Mouse (Mus musculus) macrophage (primary cell): ENCODE measurements around the gene Mlh1. TPM values are rescaled to one million over a fixed set of nuclear protein-coding genes. Genes with fewer than 3 reads are reported as not detected.

ENCODE experiments used
- H3K27ac ChIP-seq: fragments of 350-480 bp; formaldehyde crosslinking; 2 replicates; pipeline ENCODE4 v1.9.0; 2021
- H3K36me3 ChIP-seq: fragments of 350-480 bp; formaldehyde crosslinking; 2 replicates; pipeline ENCODE4 v1.9.0; 2021; ENCODE audit errors: inconsistent target
- H3K4me3 ChIP-seq: fragments of 350-480 bp; formaldehyde crosslinking; 2 replicates; pipeline ENCODE4 v1.9.0; 2021; ENCODE audit errors: inconsistent target
- H3K79me2 ChIP-seq: fragments of 350-480 bp; formaldehyde crosslinking; 2 replicates; pipeline ENCODE4 v1.9.0; 2021; ENCODE audit errors: inconsistent target
- WGBS: methylation state at CpG from one replicate; pipeline ENCODE4 v1.1.7; 2026; ENCODE audit warnings: inconsistent platforms; ENCODE audit not compliant: missing documents; 5-methylcytosine and 5-hydroxymethylcytosine counted together
- polyA plus RNA-seq: library from polyadenylated mRNA; stranded (reverse); fragments of 250-400 nt; gene quantifications from 3 replicates; pipeline ENCODE4 v1.2.4, GENCODE M21; 2018; ENCODE audit warnings: inconsistent platforms

Gene Mlh1
- polyA plus RNA-seq, 1 experiment from 2014 or later = 8.2 TPM

DNA sequence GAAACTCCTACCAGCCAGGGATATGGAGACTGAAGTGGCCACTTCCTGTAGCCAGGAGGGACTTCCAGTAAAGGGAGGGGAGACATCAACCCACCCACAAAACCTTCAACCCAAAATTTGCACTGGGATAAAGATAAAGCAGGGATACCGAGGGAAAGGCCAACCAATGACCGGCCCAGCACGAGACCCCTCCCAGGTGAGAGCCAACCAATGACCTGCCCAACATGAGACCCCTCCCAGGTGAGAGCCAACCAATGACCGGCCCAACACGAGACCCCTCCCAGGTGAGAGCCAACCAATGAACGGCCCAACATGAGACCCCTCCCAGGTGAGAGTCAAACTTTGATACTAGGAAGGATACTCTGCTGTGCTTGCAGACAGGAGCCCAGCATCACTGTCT lies 23.3 kb upstream of the Mlh1 start:
- H3K27ac ChIP-seq = no peak overlapping the region
- no peaks in the 10 kb centered on the region for H3K36me3 ChIP-seq
- no peak overlapping the region for H3K4me3 ChIP-seq
- WGBS = 97% methylated on average over 6 of the region's 6 CpGs
- no peaks in the 10 kb centered on the region for H3K79me2 ChIP-seq

GRCm38 (mm10) chr9:111293234-111293633 lies 21.6 kb upstream of the Mlh1 start:
- WGBS = 75% methylated on average over 4 of the region's 4 CpGs
- no peak overlapping the region for H3K4me3 ChIP-seq
- H3K79me2 ChIP-seq = no peaks in the 10 kb centered on the region
- no peaks in the 10 kb centered on the region for H3K36me3 ChIP-seq
- no peak overlapping the region for H3K27ac ChIP-seq

GRCm38 (mm10) chr9:111290539-111291100 lies 19.0 kb upstream of the Mlh1 start:
- Histone ChIP-seq H3K27ac (no peak overlapping the region), H3K79me2 (no peaks in the 10 kb centered on the region), H3K4me3 (no peak overlapping the region), H3K36me3 (no peaks in the 10 kb centered on the region)
- 83% methylated on average over 11 of the region's 11 CpGs for WGBS

GRCm38 (mm10) chr9:111289832-111290339 lies 18.3 kb upstream of the Mlh1 start:
- 21% methylated on average over 21 of the region's 21 CpGs for WGBS
- Histone ChIP-seq H3K4me3 (no peak overlapping the region; the same call in 1 of the 2 replicates), H3K79me2 (no peaks in the 10 kb centered on the region), H3K36me3 (no peaks in the 10 kb centered on the region), H3K27ac (peak overlapping the region; percentile 55)

- Histone ChIP-seq H3K79me2 (no peaks in the 10 kb centered on the region), H3K36me3 (no peaks in the 10 kb centered on the region), H3K27ac (peak overlapping the region; percentile 55), H3K4me3 (no peak overlapping the region; the same call in 1 of the 2 replicates)
- WGBS = 56% methylated on average over 9 of the region's 9 CpGs
Measured at GRCm38 (mm10) chr9:111289294-111289831, 17.8 kb upstream of the Mlh1 start.

DNA sequence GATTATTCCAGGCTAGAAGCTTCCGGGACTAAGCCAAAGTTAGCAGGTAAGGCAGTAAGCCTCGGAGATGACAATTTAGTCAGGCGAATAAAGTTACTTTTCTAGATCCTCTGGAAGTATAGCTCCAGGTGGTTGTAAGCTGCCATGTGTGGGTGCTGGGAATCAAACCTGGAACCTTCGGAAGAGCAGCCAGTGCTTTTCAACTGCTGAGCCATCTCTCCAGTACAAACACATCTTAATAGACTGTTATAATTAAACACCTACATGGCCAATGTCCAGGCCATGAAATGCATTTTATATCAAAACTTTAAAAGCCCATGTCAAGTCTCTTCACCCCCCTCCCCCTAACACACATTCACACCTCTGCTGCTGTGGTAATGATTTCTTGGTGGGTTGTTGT lies 16.4 kb upstream of the Mlh1 start:
- H3K79me2 ChIP-seq = no peaks in the 10 kb centered on the region
- no peak overlapping the region for H3K4me3 ChIP-seq
- no peak overlapping the region for H3K27ac ChIP-seq
- 88% methylated on average over 4 of the region's 4 CpGs for WGBS
- H3K36me3 ChIP-seq = no peaks in the 10 kb centered on the region

DNA sequence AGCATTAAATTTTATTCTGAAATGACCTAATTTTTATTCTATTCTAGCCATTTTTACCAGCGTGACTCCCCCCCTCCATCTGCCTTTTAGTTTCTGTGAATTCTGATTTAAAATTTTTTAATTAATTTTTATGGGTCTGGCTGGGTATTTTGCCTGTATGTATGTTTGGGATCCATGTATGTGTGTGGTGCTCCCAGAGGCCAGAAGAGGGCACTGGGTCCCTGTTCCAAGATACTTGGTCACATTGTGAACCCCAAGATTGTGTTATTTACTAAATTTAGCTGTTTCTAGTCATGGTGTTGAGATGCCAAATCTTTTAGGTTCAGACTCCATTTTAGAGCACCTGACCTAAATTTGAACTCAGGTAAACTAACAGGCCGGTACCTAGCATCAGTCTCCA lies 14.9 kb upstream of the Mlh1 start:
- Histone ChIP-seq H3K79me2 (no peaks in the 10 kb centered on the region), H3K4me3 (no peak overlapping the region), H3K36me3 (no peaks in the 10 kb centered on the region), H3K27ac (no peak overlapping the region)
- 92% methylated on average over 2 of the region's 2 CpGs for WGBS

GRCm38 (mm10) chr9:111285676-111286075 lies 14.1 kb upstream of the Mlh1 start:
- Histone ChIP-seq H3K79me2 (no peaks in the 10 kb centered on the region), H3K27ac (no peak overlapping the region), H3K4me3 (no peak overlapping the region), H3K36me3 (no peaks in the 10 kb centered on the region)
- WGBS = 67% methylated on average over 5 of the region's 5 CpGs

- H3K27ac ChIP-seq = no peak overlapping the region
- 57% methylated on average over 1 of the region's 3 CpGs for WGBS
- H3K4me3 ChIP-seq = no peak overlapping the region
- H3K79me2 ChIP-seq = no peaks in the 10 kb centered on the region
- H3K36me3 ChIP-seq = no peaks in the 10 kb centered on the region
Measured at GRCm38 (mm10) chr9:111285061-111285460, 13.5 kb upstream of the Mlh1 start.

- H3K27ac ChIP-seq = no peak overlapping the region
Measured at GRCm38 (mm10) chr9:111275156-111275555, 3.6 kb upstream of the Mlh1 start.

DNA sequence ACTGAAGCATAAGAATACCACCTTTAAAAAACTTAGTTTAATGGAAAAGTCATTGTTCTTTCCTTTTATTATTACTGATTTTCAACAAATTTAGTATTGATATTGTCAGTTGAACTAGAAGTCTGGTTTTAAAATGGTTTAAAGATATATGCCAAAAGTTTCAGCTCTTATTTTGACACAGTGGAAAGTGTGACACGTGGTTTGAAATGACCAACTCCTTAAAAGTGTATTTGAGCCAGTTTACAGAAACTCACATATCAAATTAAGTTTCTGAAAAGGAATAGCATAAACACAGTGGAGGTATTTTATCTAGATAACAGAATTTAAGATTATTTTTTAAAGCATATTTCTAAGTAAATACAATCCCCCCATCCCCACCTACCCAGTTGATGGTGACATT lies 2.4 kb upstream of the Mlh1 start:
- Histone ChIP-seq H3K4me3 (no peak overlapping the region), H3K79me2 (peaks cover 58% of the 10 kb centered on the region), H3K27ac (no peak overlapping the region), H3K36me3 (peaks cover 17% of the 10 kb centered on the region)
- WGBS = 88% methylated on average over 1 of the region's 1 CpGs

More at GRCm38 (mm10) chr9:111275156-111275555, 3.6 kb upstream of the Mlh1 start:
- H3K79me2 ChIP-seq = peaks cover 53% of the 10 kb centered on the region
- no peak overlapping the region for H3K4me3 ChIP-seq
- H3K36me3 ChIP-seq = peaks cover 27% of the 10 kb centered on the region
- WGBS = 57% methylated on average over 1 of the region's 1 CpGs

- WGBS = 59% methylated on average over 15 of the region's 15 CpGs
- peak overlapping the region; percentile 73; the same call in 1 of the 2 replicates for H3K27ac ChIP-seq
Measured at GRCm38 (mm10) chr9:111272996-111273785, 1.6 kb upstream of the Mlh1 start.

GRCm38 (mm10) chr9:111272356-111272755 lies 765 bp upstream of the Mlh1 start:
- 0 out of 2 replicates have a peak, but pooled peaks cover 1% of the 10 kb centered on the region for H3K36me3 ChIP-seq
- H3K4me3 ChIP-seq = peak overlapping the region; percentile 76
- under 1% methylated on average over 17 of the region's 19 CpGs for WGBS
- peaks cover 58% of the 10 kb centered on the region for H3K79me2 ChIP-seq
- H3K27ac ChIP-seq = peak overlapping the region; percentile 73

More at GRCm38 (mm10) chr9:111272996-111273785, 1.6 kb upstream of the Mlh1 start:
- H3K4me3 ChIP-seq = peak overlapping the region; percentile 76
- H3K36me3 ChIP-seq = 0 out of 2 replicates have a peak, but pooled peaks cover 10% of the 10 kb centered on the region
- peaks cover 58% of the 10 kb centered on the region for H3K79me2 ChIP-seq

- peak overlapping the region; percentile 44 for H3K27ac ChIP-seq
- peaks cover 46% of the 10 kb centered on the region for H3K79me2 ChIP-seq
- peak overlapping the region; percentile 67 for H3K4me3 ChIP-seq
- WGBS = under 1% methylated on average over 32 of the region's 32 CpGs
- 0 out of 2 replicates have a peak, but pooled peaks cover 5% of the 10 kb centered on the region for H3K36me3 ChIP-seq
Measured at GRCm38 (mm10) chr9:111271056-111271433, 546 bp downstream of the Mlh1 start.

GRCm38 (mm10) chr9:111270606-111271005 lies 985 bp downstream of the Mlh1 start:
- H3K36me3 ChIP-seq = 0 out of 2 replicates have a peak, but pooled peaks cover 5% of the 10 kb centered on the region
- 12% methylated on average over 5 of the region's 5 CpGs for WGBS
- peak overlapping the region; percentile 44 for H3K27ac ChIP-seq
- H3K79me2 ChIP-seq = peaks cover 41% of the 10 kb centered on the region
- peak overlapping the region; percentile 67 for H3K4me3 ChIP-seq
